In the genomic region with DNA sequence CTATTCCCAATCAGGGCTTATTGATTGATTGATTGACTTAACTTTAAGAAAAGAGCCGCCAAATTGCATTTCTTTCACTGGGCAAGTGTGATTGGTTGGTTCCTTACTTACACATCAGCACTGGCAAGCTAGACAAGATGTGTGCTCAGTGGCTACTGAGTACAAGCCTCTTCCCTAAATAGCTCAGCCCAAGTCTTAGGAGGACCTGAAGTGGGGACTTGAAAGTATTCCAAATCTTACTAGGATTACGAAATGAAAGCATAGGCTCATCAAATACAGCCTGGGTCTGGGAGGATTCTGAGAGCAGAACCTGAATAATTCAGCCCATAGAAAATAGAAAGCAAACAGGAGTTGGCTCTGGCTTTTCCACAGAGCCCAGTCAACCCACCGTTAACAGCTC, we compare ENCODE assay signal across 1 mouse cellular context.
TF ChIP-seq lines count a peak whose summit lies in the region.

No protein-coding gene starts in this region.

TF ChIP-seq in MEL, 35 proteins besides CTCF, POLR2A, EP300 and RAD21 (continued from another document):
- TF ChIP-seq KAT2A (conservative IDR thresholded peaks at IDR 0.05; ENCODE audit: low read depth, low read length), result no peak
- TF ChIP-seq MAFK (IDR thresholded peaks at IDR 0.05; ENCODE audit: borderline replicate concordance, low read depth, low read length), result no peak
- TF ChIP-seq RCOR1 (IDR thresholded peaks at IDR 0.05; ENCODE audit: low read depth, low read length), result no peak
- TF ChIP-seq UBTF (IDR thresholded peaks at IDR 0.05; ENCODE audit: borderline replicate concordance, insufficient read depth, low read depth, low read length), result no peak
- no peak for TF ChIP-seq TAL1 (IDR thresholded peaks at IDR 0.05; ENCODE audit: low read length)
- no peak for TF ChIP-seq GATA1 (IDR thresholded peaks at IDR 0.05; ENCODE audit: low read depth, low read length)
- TF ChIP-seq BHLHE40 (IDR thresholded peaks at IDR 0.05; ENCODE audit: borderline replicate concordance, low read depth, low read length), result no peak
- no peak for TF ChIP-seq ETS1 (IDR thresholded peaks at IDR 0.05; ENCODE audit: low read depth, low read length)
